Mouse (Mus musculus) embryonic fibroblast, embryonic 13.5 days (primary cell): ENCODE data around the gene Hyou1. TPM values are rescaled to one million over a fixed set of nuclear protein-coding genes. Genes with fewer than 3 reads are reported as not detected.
A peak's percentile ranks its signal among the peaks of the same experiment; 100 is the strongest.
"Not testable (repeated sequence)": the region's sequence is repeated elsewhere in the genome, so short reads cannot be mapped to it uniquely, and the experiment has no call there.

Source experiments
- H3K27ac ChIP-seq: 2 replicates; pipeline ENCODE4 v1.5.1; 2012; ENCODE audit warnings: low read length, control low read depth, inconsistent platforms; ENCODE audit not compliant: insufficient read depth
- H3K4me1 ChIP-seq: 2 replicates; pipeline ENCODE4 v1.6.1; 2011; ENCODE audit warnings: low read length; ENCODE audit not compliant: control insufficient read depth, insufficient read depth
- H3K4me3 ChIP-seq: 2 replicates; pipeline ENCODE4 v1.5.1; 2011; ENCODE audit warnings: mild to moderate bottlenecking, control low read depth, low read length; ENCODE audit not compliant: insufficient read depth
- CTCF ChIP-seq: IDR thresholded peaks from 2 replicates; pipeline ENCODE4 v1.5.1; 2011; ENCODE audit warnings: mild to moderate bottlenecking, control low read depth, low read length, moderate library complexity, borderline replicate concordance; ENCODE audit not compliant: insufficient read depth
- POLR2A ChIP-seq: IDR thresholded peaks from 2 replicates; pipeline ENCODE4 v1.6.1; 2011; ENCODE audit warnings: low read depth, mild to moderate bottlenecking, control low read depth, low read length, moderate library complexity
- polyA plus RNA-seq: library from polyadenylated mRNA; stranded (reverse); fragments of >200 nt; gene quantifications from 2 replicates; pipeline ENCODE4 v1.2.4, GENCODE M21; 2011; ENCODE audit warnings: low read depth; ENCODE audit not compliant: missing spikeins, insufficient read length

The Hyou1 gene
- polyA plus RNA-seq: 88.7 and 101 TPM in 2 replicates

GRCm38 (mm10) chr9:44379054-44379834 is at the start of gene Hyou1:
TSS of gene Hyou1 (plus strand) at chr9:44379490.
- TF ChIP-seq CTCF (no peak), POLR2A (peak; percentile 83)

GRCm38 (mm10) chr9:44330736-44331135 is 48.6 kb upstream of the Hyou1 start:
- H3K4me1 ChIP-seq: no peaks in the 10 kb centered on the region
- no peak overlapping the region for H3K27ac ChIP-seq
- TF ChIP-seq POLR2A (no peak), CTCF (no peak)
- no peak overlapping the region for H3K4me3 ChIP-seq

More at GRCm38 (mm10) chr9:44379054-44379834, at the start of gene Hyou1:
- Histone ChIP-seq H3K4me3 (peak within 1 kb of the TSS; percentile 90), H3K4me1 (peaks cover 7% of the 10 kb centered on the region; the same call in 1 of the 2 replicates), H3K27ac (0 out of 2 replicates have a peak within 1 kb of the TSS, but pooled peaks have one; percentile 1)

- H3K4me1 ChIP-seq: no peaks in the 10 kb centered on the region; the same call in 1 of the 2 replicates
- no peak overlapping the region for H3K27ac ChIP-seq
- TF ChIP-seq CTCF: no peak
- TF ChIP-seq POLR2A: no peak
- no peak overlapping the region for H3K4me3 ChIP-seq
These were observed 46.2 kb upstream of the Hyou1 start for GRCm38 (mm10) chr9:44332918-44333638.

- no peaks in the 10 kb centered on the region; the same call in 1 of the 2 replicates for H3K4me1 ChIP-seq
- TF ChIP-seq CTCF (peak; percentile 40; the same call in 1 of the 2 replicates), POLR2A (peak; percentile 100)
- H3K27ac ChIP-seq: peak within 1 kb of the TSS; percentile 41
- H3K4me3 ChIP-seq: peak within 1 kb of the TSS; percentile 69
These were observed 44.6 kb upstream of the Hyou1 start, which contains the start of gene H2afx for GRCm38 (mm10) chr9:44334396-44335330. TSS of gene H2afx (plus strand) at chr9:44334694.

GRCm38 (mm10) chr9:44335331-44336092 is 43.8 kb upstream of the Hyou1 start:
- Histone ChIP-seq H3K4me1 (no peaks in the 10 kb centered on the region; the same call in 1 of the 2 replicates), H3K4me3 (peak overlapping the region; percentile 69)
- peak; percentile 40; the same call in 1 of the 2 replicates for TF ChIP-seq POLR2A
- no peak for TF ChIP-seq CTCF

GRCm38 (mm10) chr9:44336093-44336406 is 43.2 kb upstream of the Hyou1 start:
- Histone ChIP-seq H3K4me3 (peak overlapping the region; percentile 69), H3K27ac (peak overlapping the region; percentile 41), H3K4me1 (no peaks in the 10 kb centered on the region; the same call in 1 of the 2 replicates)
- TF ChIP-seq CTCF (no peak), POLR2A (no peak)

More at GRCm38 (mm10) chr9:44335331-44336092, 43.8 kb upstream of the Hyou1 start:
- H3K27ac ChIP-seq: peak overlapping the region; percentile 41

GRCm38 (mm10) chr9:44336513-44336912 is 42.8 kb upstream of the Hyou1 start:
- H3K27ac ChIP-seq, H3K4me1 ChIP-seq: not testable (repeated sequence)
- H3K4me3 ChIP-seq: peak overlapping the region; percentile 50
- TF ChIP-seq POLR2A: peak; percentile 18; the same call in 1 of the 2 replicates

- peak overlapping the region; percentile 50 for H3K4me3 ChIP-seq
- H3K27ac ChIP-seq: no peak overlapping the region
- TF ChIP-seq CTCF (no peak), POLR2A (no peak; the same call in 1 of the 2 replicates)
- no peaks in the 10 kb centered on the region; the same call in 1 of the 2 replicates for H3K4me1 ChIP-seq
These were observed 42.3 kb upstream of the Hyou1 start for GRCm38 (mm10) chr9:44336964-44337363.
